Mouse (Mus musculus) lung, embryonic 15.5 days (tissue): ENCODE measurements around the gene Abracl. TPM values are rescaled to one million over a fixed set of nuclear protein-coding genes. Genes with fewer than 3 reads are reported as not detected.

Source experiments
- ATAC-seq: fragments of 200-750 bp; cut with Nextera tagmentation; 2 replicates; pipeline ENCODE4 v1.8.0; 2017; ENCODE audit warnings: moderate number of reproducible peaks, borderline replicate concordance; ENCODE audit not compliant: low FRiP score, low TSS enrichment; ENCODE audit errors: extremely low read depth
- H3K27ac ChIP-seq: fragments of 300-500 bp; sonication (generic); 2 replicates; pipeline ENCODE4 v1.5.1; 2015; ENCODE audit warnings: moderate library complexity, mild to moderate bottlenecking, inconsistent platforms
- H3K27me3 ChIP-seq: fragments of 300-500 bp; sonication (generic); 2 replicates; pipeline ENCODE4 v1.6.1; 2015; ENCODE audit warnings: inconsistent platforms
- H3K36me3 ChIP-seq: fragments of 300-500 bp; sonication (generic); 2 replicates; pipeline ENCODE4 v1.6.1; 2015; ENCODE audit warnings: inconsistent platforms
- H3K4me1 ChIP-seq: fragments of 300-500 bp; sonication (generic); 2 replicates; pipeline ENCODE4 v1.6.1; 2015; ENCODE audit warnings: inconsistent platforms
- H3K4me2 ChIP-seq: fragments of 300-500 bp; sonication (generic); 2 replicates; pipeline ENCODE4 v1.6.1; 2015; ENCODE audit warnings: inconsistent platforms, mild to moderate bottlenecking, moderate library complexity
- H3K4me3 ChIP-seq: fragments of 300-500 bp; sonication (generic); 2 replicates; pipeline ENCODE4 v1.5.1; 2015; ENCODE audit warnings: mild to moderate bottlenecking, inconsistent platforms
- H3K9ac ChIP-seq: fragments of 300-500 bp; sonication (generic); 2 replicates; pipeline ENCODE4 v1.6.1; 2015; ENCODE audit warnings: inconsistent platforms
- H3K9me3 ChIP-seq: fragments of 300-500 bp; sonication (generic); 2 replicates; pipeline ENCODE4 v1.6.1; 2016; ENCODE audit warnings: inconsistent platforms
- WGBS: fragments of 180-500 bp; shearing (Covaris S2); methylation state at CpG from one replicate; pipeline ENCODE4 v1.1.7; 2015; 5-methylcytosine and 5-hydroxymethylcytosine counted together
- polyA plus RNA-seq: library from polyadenylated mRNA; unstranded; fragments of >200 nt; fragmentation: Nextera tagmentation; extraction: Ambion mirVana; gene quantifications from 2 replicates; pipeline ENCODE4 v1.2.1, GENCODE M21; 2015

Gene Abracl
- polyA plus RNA-seq, 1 experiment from 2014 or later, result 136 TPM

- no peak for ATAC-seq
- H3K36me3 ChIP-seq, result peaks cover 19% of the 10 kb centered on the region
- peaks cover 16% of the 10 kb centered on the region for H3K4me1 ChIP-seq
- H3K4me3 ChIP-seq, result no peak overlapping the region
- 86% methylated on average over 7 of the region's 7 CpGs for WGBS
- H3K27me3 ChIP-seq, result no peaks in the 10 kb centered on the region
- H3K9ac ChIP-seq, result no peak overlapping the region
- H3K9me3 ChIP-seq, result no peaks in the 10 kb centered on the region
- no peak overlapping the region for H3K27ac ChIP-seq
- no peak overlapping the region for H3K4me2 ChIP-seq
Observed at GRCm38 (mm10) chr10:18020443-18020842, 2.6 kb downstream of the Abracl start.

DNA sequence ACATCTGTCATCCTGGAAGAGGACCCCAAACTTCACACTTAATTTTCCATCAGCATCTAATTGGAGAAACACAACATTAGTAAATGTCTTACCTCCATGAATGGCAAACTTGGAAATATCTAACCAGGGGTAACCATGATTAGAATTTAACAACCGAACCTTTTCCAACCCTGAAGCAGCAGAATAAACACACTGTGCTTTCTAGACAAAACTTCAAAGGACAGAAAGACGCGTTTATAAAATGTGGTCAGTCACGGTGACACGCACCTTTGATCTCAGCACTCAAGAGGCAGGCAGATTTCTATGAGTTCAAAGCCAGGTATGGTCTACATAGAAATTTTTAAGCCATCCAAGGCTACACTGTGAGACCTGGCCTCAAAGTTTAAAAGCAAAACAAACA lies 11.3 kb downstream of the Abracl start:
- Histone ChIP-seq H3K4me1 (no peaks in the 10 kb centered on the region), H3K27ac (no peak overlapping the region), H3K9ac (no peak overlapping the region), H3K36me3 (peaks cover 37% of the 10 kb centered on the region), H3K4me3 (no peak overlapping the region), H3K4me2 (no peak overlapping the region), H3K9me3 (no peaks in the 10 kb centered on the region), H3K27me3 (no peaks in the 10 kb centered on the region)
- ATAC-seq, result no peak
- 41% methylated on average over 5 of the region's 5 CpGs for WGBS

GRCm38 (mm10) chr10:18009744-18010143 lies 13.3 kb downstream of the Abracl start:
- Histone ChIP-seq H3K4me2 (no peak overlapping the region), H3K36me3 (peaks cover 25% of the 10 kb centered on the region; the same call in 1 of the 2 replicates), H3K9ac (no peak overlapping the region), H3K4me3 (no peak overlapping the region), H3K27ac (no peak overlapping the region), H3K9me3 (no peaks in the 10 kb centered on the region), H3K4me1 (no peaks in the 10 kb centered on the region), H3K27me3 (no peaks in the 10 kb centered on the region)
- WGBS, result 72% methylated on average over 1 of the region's 1 CpGs
- no peak for ATAC-seq

DNA sequence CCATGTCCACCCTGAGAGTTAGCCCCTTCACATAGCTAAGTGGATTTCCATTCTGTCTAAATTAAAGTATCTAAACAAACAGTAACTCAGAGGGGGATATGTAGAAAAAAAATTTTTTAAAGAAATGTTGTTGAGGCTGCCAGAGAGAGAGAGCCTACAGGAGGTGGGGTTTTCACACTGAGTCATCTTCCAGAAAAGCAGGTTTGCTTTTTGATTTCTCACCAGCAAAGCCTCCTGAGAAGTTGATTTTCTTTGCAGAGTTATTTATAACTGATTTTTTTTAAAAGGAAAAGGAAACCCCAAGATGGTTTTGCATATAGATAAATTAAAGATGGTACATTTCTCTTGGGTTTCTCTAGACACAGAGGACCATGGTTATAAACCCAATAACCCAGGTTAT lies 15.0 kb downstream of the Abracl start:
- H3K9me3 ChIP-seq, result no peaks in the 10 kb centered on the region
- ATAC-seq, result no peak

DNA sequence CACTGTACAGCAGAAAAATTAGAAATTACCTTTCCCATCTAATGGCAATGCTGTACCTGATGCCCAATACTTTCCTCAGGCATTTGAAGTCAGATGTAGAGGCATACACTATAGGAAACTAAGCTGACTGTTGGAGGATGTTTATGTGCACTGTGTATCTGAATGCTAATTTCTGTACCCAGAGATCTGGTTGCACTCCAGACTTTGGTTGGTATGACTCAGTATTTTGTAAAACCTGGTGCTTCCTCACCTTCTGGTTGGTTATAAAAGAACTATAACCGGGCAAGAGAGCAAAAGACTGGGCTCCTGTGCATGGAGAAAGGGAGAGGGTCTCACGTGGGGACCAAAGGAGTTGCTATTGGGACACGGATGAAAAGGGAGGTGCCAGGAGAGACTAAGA lies 15.8 kb downstream of the Abracl start:
- Histone ChIP-seq H3K9ac (no peak overlapping the region), H3K4me2 (no peak overlapping the region), H3K27me3 (no peaks in the 10 kb centered on the region), H3K9me3 (no peaks in the 10 kb centered on the region), H3K4me3 (no peak overlapping the region), H3K36me3 (peaks cover 14% of the 10 kb centered on the region; the same call in 1 of the 2 replicates), H3K27ac (no peak overlapping the region), H3K4me1 (no peaks in the 10 kb centered on the region)
- WGBS, result 84% methylated on average over 3 of the region's 3 CpGs
- ATAC-seq, result no peak

More for the DNA sequence above, 15.0 kb downstream of the Abracl start:
- Histone ChIP-seq H3K36me3 (peaks cover 15% of the 10 kb centered on the region; the same call in 1 of the 2 replicates), H3K27me3 (no peaks in the 10 kb centered on the region), H3K4me3 (no peak overlapping the region), H3K4me1 (no peaks in the 10 kb centered on the region), H3K9ac (no peak overlapping the region), H3K4me2 (no peak overlapping the region), H3K27ac (no peak overlapping the region)

GRCm38 (mm10) chr10:18006756-18007155 lies 16.3 kb downstream of the Abracl start:
- Histone ChIP-seq H3K4me2 (no peak overlapping the region), H3K4me3 (no peak overlapping the region), H3K4me1 (no peaks in the 10 kb centered on the region), H3K27me3 (no peaks in the 10 kb centered on the region), H3K9ac (no peak overlapping the region), H3K27ac (no peak overlapping the region), H3K9me3 (no peaks in the 10 kb centered on the region), H3K36me3 (peaks cover 12% of the 10 kb centered on the region; the same call in 1 of the 2 replicates)
- no peak for ATAC-seq
- 83% methylated on average over 1 of the region's 1 CpGs for WGBS

- H3K9me3 ChIP-seq, result no peaks in the 10 kb centered on the region
- no peak overlapping the region for H3K4me3 ChIP-seq
- H3K36me3 ChIP-seq, result peaks cover 10% of the 10 kb centered on the region; the same call in 1 of the 2 replicates
- H3K27ac ChIP-seq, result no peak overlapping the region
- H3K9ac ChIP-seq, result no peak overlapping the region
- H3K4me1 ChIP-seq, result no peaks in the 10 kb centered on the region
- WGBS, result 67% methylated on average over 7 of the region's 7 CpGs
- no peaks in the 10 kb centered on the region for H3K27me3 ChIP-seq
- ATAC-seq, result no peak
- H3K4me2 ChIP-seq, result no peak overlapping the region
Observed at GRCm38 (mm10) chr10:18005136-18005955, 17.7 kb downstream of the Abracl start.

DNA sequence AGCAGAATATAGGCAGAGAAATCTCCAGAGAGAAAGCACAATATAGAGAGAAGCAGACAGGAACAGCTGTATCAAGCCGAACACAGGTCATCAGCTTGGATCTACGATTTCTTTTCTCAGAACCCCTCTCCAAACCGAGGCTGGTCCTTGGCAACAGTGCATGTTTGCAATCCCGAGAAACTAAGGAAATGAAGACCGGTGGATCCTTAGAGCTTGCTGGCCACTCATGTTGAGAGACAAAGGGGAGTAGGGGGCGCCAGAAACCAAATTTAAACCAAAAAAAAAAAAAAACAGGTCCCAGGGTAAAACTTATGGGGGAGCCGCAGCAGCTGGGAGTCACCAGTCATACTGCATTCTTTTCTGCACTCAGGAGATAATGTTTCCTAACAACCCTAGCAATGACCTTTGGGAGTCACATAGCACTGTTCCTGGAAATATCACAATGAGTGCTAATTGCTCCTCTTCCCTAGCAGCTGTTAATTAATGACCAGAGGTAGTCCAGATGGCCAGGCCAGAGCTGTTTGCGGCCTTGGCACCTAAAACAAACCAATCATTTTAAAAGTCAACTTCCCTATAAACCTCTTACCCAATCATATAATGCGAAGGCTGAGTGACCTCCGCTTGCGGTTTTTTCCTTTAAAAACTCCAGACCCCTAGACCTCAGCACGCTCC lies 19.0 kb downstream of the Abracl start:
- H3K27me3 ChIP-seq, result no peaks in the 10 kb centered on the region
- no peaks in the 10 kb centered on the region for H3K9me3 ChIP-seq
- no peak overlapping the region for H3K4me3 ChIP-seq
- no peak overlapping the region for H3K4me2 ChIP-seq
- WGBS, result 78% methylated on average over 12 of the region's 12 CpGs
- ATAC-seq, result no peak
- H3K36me3 ChIP-seq, result peaks cover 1% of the 10 kb centered on the region; the same call in 1 of the 2 replicates
- no peak overlapping the region for H3K27ac ChIP-seq
- H3K4me1 ChIP-seq, result no peaks in the 10 kb centered on the region
- H3K9ac ChIP-seq, result no peak overlapping the region

- H3K27ac ChIP-seq, result no peak overlapping the region
- no peaks in the 10 kb centered on the region for H3K36me3 ChIP-seq
- no peak overlapping the region for H3K4me3 ChIP-seq
- no peak for ATAC-seq
- no peaks in the 10 kb centered on the region for H3K4me1 ChIP-seq
- H3K4me2 ChIP-seq, result no peak overlapping the region
- WGBS, result 81% methylated on average over 4 of the region's 4 CpGs
- no peaks in the 10 kb centered on the region for H3K27me3 ChIP-seq
- H3K9ac ChIP-seq, result no peak overlapping the region
- no peaks in the 10 kb centered on the region for H3K9me3 ChIP-seq
Observed at GRCm38 (mm10) chr10:17990576-17990975, 32.5 kb downstream of the Abracl start.

DNA sequence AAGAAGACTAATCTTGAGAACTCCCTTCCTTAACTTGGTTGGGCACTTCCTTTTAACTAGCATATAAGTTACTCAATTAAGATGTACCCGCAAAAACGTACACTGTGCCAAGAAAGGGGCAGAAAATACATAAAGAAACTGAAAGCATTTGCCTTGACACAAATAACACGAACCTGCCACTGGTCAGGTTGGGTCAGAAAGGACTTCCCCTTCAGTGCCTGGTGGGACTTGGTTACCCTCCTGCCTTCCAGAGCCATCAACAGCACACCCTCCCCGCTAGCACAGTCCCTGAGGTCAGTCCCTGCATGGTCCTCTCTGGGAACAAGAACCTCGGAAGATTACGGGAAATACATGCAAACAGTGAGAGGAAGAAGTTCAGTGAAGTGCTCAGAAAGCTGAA lies 34.0 kb downstream of the Abracl start:
- no peak for ATAC-seq

GRCm38 (mm10) chr10:17987823-17988423 lies 35.2 kb downstream of the Abracl start:
- no peak overlapping the region for H3K4me3 ChIP-seq
- 79% methylated on average over 8 of the region's 8 CpGs for WGBS
- no peak overlapping the region for H3K4me2 ChIP-seq
- H3K4me1 ChIP-seq, result no peaks in the 10 kb centered on the region
- H3K9ac ChIP-seq, result no peak overlapping the region
- no peak overlapping the region for H3K27ac ChIP-seq
- H3K27me3 ChIP-seq, result no peaks in the 10 kb centered on the region
- no peaks in the 10 kb centered on the region for H3K36me3 ChIP-seq
- no peaks in the 10 kb centered on the region for H3K9me3 ChIP-seq
- ATAC-seq, result no peak

More for the DNA sequence above, 34.0 kb downstream of the Abracl start:
- WGBS, result 54% methylated on average over 6 of the region's 6 CpGs
- H3K9me3 ChIP-seq, result no peaks in the 10 kb centered on the region
- no peaks in the 10 kb centered on the region for H3K36me3 ChIP-seq
- no peak overlapping the region for H3K4me3 ChIP-seq
- H3K4me1 ChIP-seq, result no peaks in the 10 kb centered on the region
- no peak overlapping the region for H3K27ac ChIP-seq
- H3K27me3 ChIP-seq, result no peaks in the 10 kb centered on the region
- no peak overlapping the region for H3K4me2 ChIP-seq
- H3K9ac ChIP-seq, result no peak overlapping the region

DNA sequence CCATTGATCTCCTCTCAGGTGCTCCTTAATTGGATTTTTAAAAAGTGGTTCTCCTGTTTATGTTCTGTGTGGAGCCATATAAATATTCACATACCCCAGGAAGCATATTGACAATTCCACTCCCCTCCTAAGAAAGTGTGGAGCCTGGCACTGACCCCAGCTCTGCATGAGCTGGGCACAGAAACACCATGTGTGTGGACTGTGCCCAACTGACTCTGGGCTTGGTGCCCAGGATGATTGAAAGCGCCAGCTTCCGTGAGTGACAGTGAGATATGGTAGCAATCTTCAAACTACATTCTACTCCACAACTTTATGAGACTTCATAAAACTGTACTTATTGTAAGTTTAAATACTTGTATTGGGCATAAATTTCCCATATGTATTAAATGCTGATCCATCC lies 39.8 kb downstream of the Abracl start:
- Histone ChIP-seq H3K9ac (no peak overlapping the region), H3K4me2 (no peak overlapping the region), H3K27me3 (no peaks in the 10 kb centered on the region), H3K27ac (no peak overlapping the region), H3K4me3 (no peak overlapping the region), H3K4me1 (no peaks in the 10 kb centered on the region), H3K36me3 (no peaks in the 10 kb centered on the region), H3K9me3 (no peaks in the 10 kb centered on the region)
- no peak for ATAC-seq
- WGBS, result 82% methylated on average over 2 of the region's 2 CpGs
